Mouse (Mus musculus) hindbrain, embryonic 10.5 days (tissue): Measurements from ENCODE around the gene Fbxo4. TPM values are rescaled to one million over a fixed set of nuclear protein-coding genes. Genes with fewer than 3 reads are reported as not detected.

Source experiments
- DNase-seq: peaks from one replicate; pipeline ENCODE4 v3.0.0-alpha.2; 2017; ENCODE audit warnings: low spot score
- H3K27ac ChIP-seq: fragments of 300-500 bp; sonication (generic); 2 replicates; pipeline ENCODE4 v1.5.1; 2016; ENCODE audit warnings: mild to moderate bottlenecking, moderate library complexity
- H3K27me3 ChIP-seq: fragments of 300-500 bp; sonication (generic); 2 replicates; pipeline ENCODE4 v1.6.1; 2016; ENCODE audit warnings: mild to moderate bottlenecking; ENCODE audit not compliant: poor library complexity, insufficient read depth, severe bottlenecking
- H3K36me3 ChIP-seq: fragments of 300-500 bp; sonication (generic); 2 replicates; pipeline ENCODE4 v1.6.1; 2016; ENCODE audit warnings: mild to moderate bottlenecking, moderate library complexity
- H3K4me1 ChIP-seq: fragments of 300-500 bp; sonication (generic); replicated peaks from 2 replicates; pipeline ENCODE4 v1.6.1; 2016; ENCODE audit warnings: mild to moderate bottlenecking
- H3K4me3 ChIP-seq: fragments of 300-500 bp; sonication (generic); 2 replicates; pipeline ENCODE4 v1.5.1; 2016; ENCODE audit warnings: mild to moderate bottlenecking, moderate library complexity
- H3K9me3 ChIP-seq: fragments of 300-500 bp; sonication (generic); 2 replicates; pipeline ENCODE4 v1.6.1; 2016; ENCODE audit warnings: mild to moderate bottlenecking, moderate library complexity
- WGBS: fragments of 180-500 bp; shearing (Covaris S2); methylation state at CpG from one replicate; pipeline ENCODE4 v1.1.7; 2016; 5-methylcytosine and 5-hydroxymethylcytosine counted together
- polyA plus RNA-seq: library from polyadenylated mRNA; unstranded; fragments of >200 nt; fragmentation: Nextera tagmentation; extraction: Ambion mirVana; gene quantifications from 2 replicates; pipeline ENCODE4 v1.2.1, GENCODE M21; 2016

Gene Fbxo4
- polyA plus RNA-seq, 1 experiment from 2014 or later = 5.2 TPM

- Histone ChIP-seq H3K36me3 (no peaks in the 10 kb centered on the region), H3K4me3 (no peak overlapping the region), H3K27ac (no peak overlapping the region), H3K27me3 (no peaks in the 10 kb centered on the region), H3K4me1 (0 out of 2 replicates have a peak, but pooled peaks cover 4% of the 10 kb centered on the region), H3K9me3 (no peaks in the 10 kb centered on the region)
- DNase-seq = no peak
- whole genome bisulfite sequencing = 84% methylated on average over 8 of the region's 8 CpGs
Measured at GRCm38 (mm10) chr15:3962251-3962650, 17.1 kb downstream of the Fbxo4 start.

DNA sequence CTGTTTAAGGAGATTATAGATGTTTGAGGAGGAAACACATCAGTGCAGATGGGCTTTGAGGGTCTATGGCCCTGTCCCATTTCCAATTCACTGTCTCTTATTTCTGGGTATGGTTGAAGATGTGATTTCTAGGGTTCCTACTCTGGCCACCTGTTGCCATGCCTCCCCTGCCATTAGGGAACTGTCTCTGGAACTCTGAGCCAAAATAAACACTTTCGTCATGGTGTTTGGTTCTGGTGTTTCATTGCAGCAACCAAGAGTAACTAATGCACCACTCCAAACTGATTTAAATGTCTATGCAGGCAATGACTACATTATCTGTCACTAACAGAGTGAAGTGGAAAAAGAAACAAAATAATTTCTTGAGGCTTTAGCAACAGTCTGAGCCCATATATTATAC is 19.3 kb downstream of the Fbxo4 start:
- Histone ChIP-seq H3K36me3 (no peaks in the 10 kb centered on the region), H3K27ac (no peak overlapping the region)
- WGBS = 52% methylated on average over 1 of the region's 1 CpGs

GRCm38 (mm10) chr15:3957982-3958381 is 21.4 kb downstream of the Fbxo4 start:
- peak; percentile 22 for DNase-seq
- H3K9me3 ChIP-seq = peaks cover 4% of the 10 kb centered on the region; the same call in 1 of the 2 replicates

More for the DNA sequence above, 19.3 kb downstream of the Fbxo4 start:
- Histone ChIP-seq H3K9me3 (no peaks in the 10 kb centered on the region), H3K4me3 (no peak overlapping the region), H3K27me3 (no peaks in the 10 kb centered on the region), H3K4me1 (0 out of 2 replicates have a peak, but pooled peaks cover 4% of the 10 kb centered on the region)
- no peak for DNase-seq

DNA sequence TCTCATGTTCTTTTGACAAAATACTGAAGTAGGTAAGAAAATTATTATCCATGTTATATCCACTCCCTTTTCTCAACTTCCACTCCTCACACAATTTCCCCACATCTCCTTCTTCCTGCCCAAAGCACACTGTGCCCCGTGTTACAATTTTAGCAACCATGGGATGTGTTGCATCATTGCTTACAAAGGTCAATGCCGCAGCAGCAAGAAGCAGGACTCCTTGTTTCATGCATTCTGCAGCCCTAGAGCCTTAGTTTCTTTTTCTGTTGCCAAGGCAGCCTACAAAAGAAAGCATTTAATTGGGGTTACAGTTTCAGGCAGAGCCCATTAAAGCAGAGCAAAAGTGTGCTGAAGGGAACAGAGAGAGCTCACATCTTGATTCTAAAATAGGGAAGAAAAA is 24.4 kb downstream of the Fbxo4 start:
- no peak overlapping the region for H3K27ac ChIP-seq
- no peaks in the 10 kb centered on the region for H3K4me1 ChIP-seq
- peaks cover 4% of the 10 kb centered on the region; the same call in 1 of the 2 replicates for H3K9me3 ChIP-seq
- H3K4me3 ChIP-seq = no peak overlapping the region
- H3K36me3 ChIP-seq = no peaks in the 10 kb centered on the region
- no peaks in the 10 kb centered on the region for H3K27me3 ChIP-seq
- no peak for DNase-seq
- WGBS = 81% methylated on average over 2 of the region's 2 CpGs

More at GRCm38 (mm10) chr15:3957982-3958381, 21.4 kb downstream of the Fbxo4 start:
- Histone ChIP-seq H3K4me1 (0 out of 2 replicates have a peak, but pooled peaks cover 4% of the 10 kb centered on the region), H3K4me3 (no peak overlapping the region), H3K27ac (no peak overlapping the region), H3K36me3 (no peaks in the 10 kb centered on the region), H3K27me3 (no peaks in the 10 kb centered on the region)
- 36% methylated on average over 4 of the region's 4 CpGs for WGBS

GRCm38 (mm10) chr15:3938132-3938531 is 41.2 kb downstream of the Fbxo4 start:
- WGBS = 91% methylated on average over 2 of the region's 2 CpGs
- no peak for DNase-seq

DNA sequence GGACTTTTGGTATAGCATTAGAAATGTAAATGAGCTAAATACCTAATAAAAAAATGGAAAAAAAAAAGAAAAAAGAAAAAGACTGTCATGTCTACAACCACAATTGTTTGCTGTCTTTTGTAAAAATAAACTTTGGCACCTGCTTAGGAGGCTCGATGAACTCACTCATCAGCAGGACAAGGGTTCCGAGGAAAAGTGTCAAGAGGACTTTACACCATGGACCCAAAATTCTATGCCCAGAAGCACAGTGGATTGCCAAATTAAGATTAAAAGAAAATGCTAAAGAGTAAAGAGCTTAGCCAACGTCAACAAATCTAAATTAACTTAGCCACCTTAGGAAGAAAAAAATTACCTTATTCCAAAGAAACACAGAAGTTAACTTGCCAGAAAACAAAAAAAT is 43.3 kb downstream of the Fbxo4 start:
- H3K4me1 ChIP-seq = no peaks in the 10 kb centered on the region
- H3K27me3 ChIP-seq = no peaks in the 10 kb centered on the region
- WGBS = 93% methylated on average over 3 of the region's 3 CpGs

More at GRCm38 (mm10) chr15:3938132-3938531, 41.2 kb downstream of the Fbxo4 start:
- Histone ChIP-seq H3K36me3 (no peaks in the 10 kb centered on the region), H3K9me3 (no peaks in the 10 kb centered on the region), H3K27ac (no peak overlapping the region), H3K27me3 (no peaks in the 10 kb centered on the region), H3K4me1 (no peaks in the 10 kb centered on the region), H3K4me3 (no peak overlapping the region)

DNA sequence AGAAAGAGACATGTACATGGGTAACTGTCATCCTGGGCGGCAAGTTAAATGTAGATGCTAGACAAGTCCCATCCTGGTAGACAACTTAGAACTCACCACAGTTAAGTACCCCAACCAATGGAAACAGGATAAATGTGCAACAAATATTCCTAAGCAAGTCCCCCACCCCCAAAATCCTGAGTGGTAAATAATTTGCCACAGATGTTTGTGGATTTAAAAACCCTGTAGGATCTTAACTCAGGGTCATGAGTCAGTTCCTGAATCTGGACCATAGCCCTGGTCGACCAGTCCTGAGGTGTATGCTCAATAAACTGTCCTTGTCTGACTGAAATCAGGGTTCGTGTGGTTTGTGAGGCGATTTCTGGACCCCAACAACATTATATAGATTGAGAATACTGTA is 45.9 kb downstream of the Fbxo4 start:
- H3K27ac ChIP-seq = no peak overlapping the region
- H3K27me3 ChIP-seq = no peaks in the 10 kb centered on the region
- H3K4me3 ChIP-seq = no peak overlapping the region
- DNase-seq = no peak
- no peaks in the 10 kb centered on the region for H3K9me3 ChIP-seq
- H3K4me1 ChIP-seq = no peaks in the 10 kb centered on the region
- no peaks in the 10 kb centered on the region for H3K36me3 ChIP-seq
- WGBS = 91% methylated on average over 4 of the region's 4 CpGs

More for the DNA sequence above, 43.3 kb downstream of the Fbxo4 start:
- no peak for DNase-seq
- Histone ChIP-seq H3K9me3 (no peaks in the 10 kb centered on the region), H3K36me3 (no peaks in the 10 kb centered on the region), H3K4me3 (no peak overlapping the region), H3K27ac (no peak overlapping the region)

GRCm38 (mm10) chr15:3931931-3932330 is 47.4 kb downstream of the Fbxo4 start:
- no peak overlapping the region for H3K27ac ChIP-seq
- H3K4me3 ChIP-seq = no peak overlapping the region
- 92% methylated on average over 1 of the region's 1 CpGs for WGBS
- H3K9me3 ChIP-seq = no peaks in the 10 kb centered on the region
- H3K27me3 ChIP-seq = no peaks in the 10 kb centered on the region
- no peaks in the 10 kb centered on the region for H3K36me3 ChIP-seq
- H3K4me1 ChIP-seq = no peaks in the 10 kb centered on the region
- no peak for DNase-seq

Other genes starting within 250 kb of the Fbxo4 start
- 38.4 and 39.3 TPM in 2 replicates for gene AW549877, start 16.2 kb upstream of the Fbxo4 start, polyA plus RNA-seq
- gene Oxct1, start 46.8 kb upstream of the Fbxo4 start, polyA plus RNA-seq = 101 and 114 TPM in 2 replicates